Mouse (Mus musculus) lung, postnatal 25 days (tissue): Measurements from ENCODE around the gene Fezf2.

ENCODE experiments used
- DNase-seq: peaks from one replicate; pipeline ENCODE4 v3.0.0; 2022; ENCODE audit warnings: low spot score

Gene Fezf2

DNA sequence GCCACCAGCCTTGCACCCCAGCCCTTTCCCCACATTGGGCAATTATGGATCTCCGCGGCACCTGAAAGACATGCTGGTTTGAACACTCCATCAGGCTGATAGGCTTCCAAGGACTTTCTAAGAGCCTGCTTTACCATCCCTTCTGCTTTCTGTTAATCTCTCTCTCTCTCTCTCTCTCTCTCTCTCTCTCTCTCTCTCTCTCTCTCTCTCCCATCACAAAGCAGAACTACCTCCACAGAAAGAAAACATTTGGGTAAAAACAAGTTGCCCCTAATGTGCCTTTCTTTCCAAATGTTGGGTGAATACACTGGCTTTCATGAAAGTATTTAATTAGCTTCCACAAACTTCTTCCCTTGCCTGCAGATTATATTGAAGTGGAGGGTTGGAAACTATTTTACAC lies at the start of gene Fezf2:
TSS of gene Fezf2 (minus strand) at position 101 of the 400 bp plus-strand sequence.
- DNase-seq = no peak

DNA sequence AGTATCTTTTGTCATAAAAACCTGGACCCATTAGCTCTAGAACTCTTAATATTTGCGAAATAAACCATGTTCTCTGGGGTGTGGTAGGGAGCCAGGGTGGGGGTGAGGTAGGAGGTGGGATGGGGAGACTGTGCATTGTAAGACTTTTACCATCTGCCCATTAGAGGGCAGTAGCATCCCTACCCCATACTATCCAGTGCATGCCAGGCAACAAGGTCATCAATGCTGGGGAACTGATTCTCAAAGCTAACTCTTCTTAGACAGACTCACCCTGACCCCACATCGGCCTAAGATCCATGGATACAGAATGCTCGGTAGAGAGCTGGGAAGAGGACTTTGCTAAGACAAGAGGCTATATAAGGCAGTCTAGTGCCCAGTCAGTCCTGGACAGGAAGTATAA lies 49.6 kb upstream of the Fezf2 start:
- DNase-seq = no peak

DNA sequence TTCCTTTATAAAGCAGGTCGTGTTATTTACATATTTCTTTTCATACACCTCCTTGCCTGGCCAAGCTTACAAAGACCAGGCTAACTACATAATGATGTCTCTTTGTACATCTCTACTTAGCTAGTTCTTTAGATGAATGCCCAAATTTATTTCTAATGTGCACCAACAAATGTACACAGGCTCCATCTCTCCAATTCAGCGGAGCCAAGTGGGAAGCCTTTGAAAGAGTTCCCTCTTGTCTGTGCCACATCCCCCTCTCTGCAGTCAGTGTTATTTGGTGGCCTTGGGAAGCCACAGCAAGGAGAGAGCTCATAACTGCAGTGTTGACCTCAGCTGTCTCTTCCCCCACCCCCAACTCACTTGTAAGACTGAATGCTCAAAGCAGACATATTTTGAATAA lies 46.3 kb upstream of the Fezf2 start:
- DNase-seq = no peak

DNA sequence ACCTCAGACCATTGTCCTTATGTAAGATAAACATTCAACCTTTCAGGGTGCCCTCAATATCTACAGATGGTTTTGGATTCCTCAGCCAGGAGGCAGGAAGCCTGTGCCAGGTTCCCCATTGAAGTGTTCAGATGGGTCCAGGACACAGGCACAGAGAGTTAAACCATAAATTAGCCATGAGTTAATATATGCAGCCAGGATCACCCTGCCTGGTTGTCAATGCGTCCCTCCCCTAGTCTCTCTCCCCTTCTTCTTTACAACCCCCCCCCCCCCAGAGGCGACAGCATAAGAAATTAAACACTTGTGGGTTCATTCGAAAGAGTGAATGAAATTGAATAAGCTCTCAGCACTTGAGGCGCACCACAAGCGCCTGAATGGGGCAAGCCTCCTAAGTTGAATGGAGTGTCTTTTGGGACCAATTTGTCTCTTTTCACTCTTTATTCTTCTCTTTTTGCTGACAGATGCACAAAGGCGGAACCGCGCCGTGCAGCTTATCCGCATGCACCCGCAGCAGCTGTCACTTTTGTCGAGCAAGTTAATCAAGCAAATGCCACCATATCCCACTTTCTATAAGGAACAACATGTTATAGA lies 45.4 kb upstream of the Fezf2 start:
- DNase-seq = no peak

DNA sequence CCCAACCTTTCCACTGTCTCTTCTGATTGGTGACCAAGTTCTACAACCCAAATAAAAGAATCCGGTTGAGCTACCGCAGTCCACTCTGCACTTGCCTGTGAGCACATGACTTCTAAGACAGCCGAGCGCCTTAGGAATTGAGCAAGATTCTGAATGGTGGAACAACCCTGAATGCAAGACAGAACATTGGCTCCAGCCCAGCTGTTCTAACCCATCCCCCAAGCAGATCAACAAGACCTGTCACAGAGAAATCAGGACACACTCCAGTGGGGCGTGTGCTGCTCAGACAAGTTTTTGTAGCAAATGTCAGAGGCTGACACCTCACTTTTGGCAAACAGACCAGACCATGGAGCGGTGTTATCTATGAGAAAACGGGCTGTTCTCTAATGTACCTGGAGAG lies 43.2 kb upstream of the Fezf2 start:
- DNase-seq = no peak

DNA sequence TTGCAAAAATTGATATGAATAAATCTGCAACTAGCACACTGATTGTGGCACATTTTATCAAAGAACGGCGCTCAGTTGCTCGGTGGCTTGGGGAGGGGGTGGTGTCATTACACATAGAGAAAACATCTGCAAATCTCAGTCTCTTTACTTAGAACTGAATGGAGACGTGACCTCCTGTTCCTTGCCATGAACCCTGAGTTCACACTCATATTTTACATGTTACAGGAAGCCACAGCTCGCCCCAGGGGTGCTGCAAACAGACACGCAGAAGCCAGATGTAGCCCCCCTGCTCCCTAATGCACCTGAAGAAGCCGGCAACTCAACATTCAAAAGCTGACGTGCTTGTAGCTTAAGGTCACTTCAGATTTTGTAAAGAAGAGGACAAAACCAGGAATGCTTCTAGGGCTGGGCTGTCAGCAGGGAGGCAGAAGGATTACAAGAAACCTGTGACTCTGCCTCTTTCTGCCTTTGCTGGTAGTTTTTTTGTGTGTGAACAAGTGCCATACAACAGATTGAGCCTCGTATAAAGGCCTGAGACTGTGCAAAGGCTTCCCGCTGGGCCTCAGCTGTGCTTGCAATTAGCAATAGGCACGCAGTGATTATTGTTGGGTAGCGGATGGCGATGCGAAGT lies 40.9 kb upstream of the Fezf2 start:
- DNase-seq = no peak

DNA sequence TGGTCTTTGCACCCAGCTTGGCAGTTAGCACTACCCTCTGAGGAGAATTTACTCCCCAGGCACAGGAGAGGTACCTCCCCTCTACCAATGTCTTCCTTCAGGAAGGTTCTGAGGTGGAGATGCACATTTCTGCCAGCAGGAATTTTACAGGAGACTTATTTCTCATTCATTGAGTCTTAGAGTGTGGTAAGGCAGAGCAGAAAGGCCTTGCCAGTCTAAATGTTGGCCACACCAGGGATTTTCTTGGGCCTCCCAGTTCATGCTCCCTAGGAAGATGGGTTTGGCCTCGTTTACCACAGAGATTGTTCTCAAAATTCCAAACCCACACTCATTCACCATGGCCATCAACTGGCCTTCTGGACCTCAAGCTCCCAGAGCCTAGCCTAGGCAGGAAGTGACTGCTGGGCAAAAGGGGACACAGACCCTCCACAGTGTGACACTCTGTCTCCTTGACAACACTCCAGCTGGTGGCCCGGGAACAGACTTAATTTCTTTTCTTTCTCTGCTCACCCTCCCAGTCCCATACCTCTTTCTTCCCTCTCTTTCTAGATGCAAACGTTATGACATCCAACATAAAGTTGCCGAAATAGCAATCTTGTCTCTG lies 40.3 kb upstream of the Fezf2 start:
- DNase-seq = no peak

DNA sequence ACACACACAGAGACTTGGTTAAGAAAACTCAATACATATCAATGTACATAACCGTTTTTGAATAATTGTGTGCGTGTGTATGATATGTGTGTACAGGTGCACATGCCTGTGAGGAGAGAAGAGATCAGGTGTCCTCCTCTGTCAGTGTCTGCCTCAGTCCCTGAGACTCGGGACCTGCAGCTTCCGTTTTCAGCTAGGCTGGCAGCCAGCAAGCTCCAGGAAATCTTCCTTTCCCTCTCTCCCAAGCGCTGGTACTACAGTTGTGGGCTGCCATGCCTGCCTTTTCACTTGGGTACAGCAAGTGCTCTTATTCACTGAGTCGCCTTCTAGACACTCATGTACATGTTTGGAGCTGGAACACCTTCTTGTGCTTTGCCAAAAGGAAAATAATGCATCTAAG lies 39.2 kb upstream of the Fezf2 start:
- no peak for DNase-seq

DNA sequence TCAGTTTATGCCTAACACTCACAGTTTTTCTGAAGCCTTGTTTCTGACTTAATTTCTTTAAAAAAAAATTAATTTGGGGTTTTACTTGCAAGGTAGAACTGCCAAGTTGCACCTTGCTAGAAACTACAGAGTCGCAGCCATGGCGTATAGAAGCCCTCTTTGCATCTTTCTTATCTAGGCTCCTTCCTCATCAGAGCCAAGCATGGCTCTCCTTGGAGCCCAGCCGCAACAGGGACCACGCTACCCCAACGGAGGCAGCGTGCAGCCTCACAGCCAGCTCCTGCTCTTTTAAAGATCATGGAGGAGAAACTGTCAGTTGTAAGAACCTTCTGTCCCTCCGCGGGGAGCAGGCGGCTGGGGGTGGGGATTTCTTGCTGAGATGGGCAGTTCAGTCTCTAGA lies 29.9 kb upstream of the Fezf2 start:
- DNase-seq = no peak

DNA sequence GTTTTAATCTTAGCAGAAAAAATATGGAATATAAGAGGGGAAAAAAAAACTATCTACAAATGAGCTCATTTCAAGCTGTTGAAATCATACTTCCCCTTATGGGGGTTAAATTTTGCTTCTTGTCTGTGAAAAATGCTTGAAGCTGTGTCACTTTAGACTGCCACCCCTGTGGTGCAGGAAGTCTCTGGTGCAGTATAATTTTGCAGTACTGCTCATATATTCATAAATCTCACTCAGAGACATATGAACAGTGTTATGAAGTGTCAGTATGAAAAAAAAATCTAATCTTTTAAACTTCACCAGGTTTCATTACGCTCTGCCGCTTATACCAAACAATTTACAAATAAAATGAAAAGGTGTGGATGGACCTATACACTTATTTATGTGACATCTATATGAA lies 29.3 kb upstream of the Fezf2 start:
- DNase-seq = no peak

DNA sequence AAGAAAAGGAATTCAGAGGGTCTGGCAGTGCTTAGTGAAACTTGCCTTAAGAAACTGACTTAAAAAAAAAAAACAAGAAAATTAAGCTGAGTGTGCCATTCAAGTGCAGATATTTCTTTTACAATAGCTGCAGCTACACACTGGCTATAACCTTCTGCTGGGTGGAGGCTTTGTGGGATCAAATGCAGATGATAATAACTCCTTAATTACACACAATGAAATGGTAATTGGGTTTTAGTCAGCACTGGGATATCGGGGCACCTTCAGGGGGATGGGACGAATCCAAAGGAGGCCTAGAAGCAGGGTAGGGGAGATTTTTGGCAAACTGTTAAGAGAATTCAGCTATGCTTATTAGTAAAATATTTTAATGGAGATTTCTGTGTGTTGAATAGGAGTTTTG lies 27.5 kb upstream of the Fezf2 start:
- DNase-seq = no peak

DNA sequence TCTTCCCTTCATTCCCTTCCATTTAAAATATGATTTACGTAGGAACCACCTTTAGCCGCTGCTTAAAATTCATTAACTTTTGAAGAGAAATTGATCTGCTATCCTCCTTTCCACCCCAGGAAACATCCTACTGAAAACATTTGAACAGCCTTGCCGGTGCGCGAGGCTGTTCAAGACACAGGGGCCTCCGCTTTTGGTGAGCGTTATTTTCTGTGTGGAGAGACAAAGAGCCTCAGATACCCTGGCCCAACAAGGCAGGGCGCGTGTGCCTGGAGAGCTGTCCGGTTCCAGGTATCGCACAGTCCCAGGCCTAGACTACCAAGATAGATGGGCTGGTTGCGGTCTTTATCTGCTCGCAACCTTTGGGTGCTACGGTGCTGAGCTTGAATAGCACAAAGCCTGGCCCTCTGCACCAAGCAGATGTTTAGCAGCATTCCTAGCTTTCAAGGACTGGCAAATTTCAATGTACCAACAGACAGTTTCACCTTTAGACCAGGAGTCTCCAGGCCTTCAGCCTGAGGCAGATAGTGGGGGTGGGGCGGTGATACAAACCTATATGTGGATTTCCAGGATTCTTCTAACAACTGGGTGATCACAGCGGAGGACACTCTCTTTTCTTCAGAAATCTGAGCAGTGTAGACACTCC lies 2.4 kb upstream of the Fezf2 start:
- no peak for DNase-seq

DNA sequence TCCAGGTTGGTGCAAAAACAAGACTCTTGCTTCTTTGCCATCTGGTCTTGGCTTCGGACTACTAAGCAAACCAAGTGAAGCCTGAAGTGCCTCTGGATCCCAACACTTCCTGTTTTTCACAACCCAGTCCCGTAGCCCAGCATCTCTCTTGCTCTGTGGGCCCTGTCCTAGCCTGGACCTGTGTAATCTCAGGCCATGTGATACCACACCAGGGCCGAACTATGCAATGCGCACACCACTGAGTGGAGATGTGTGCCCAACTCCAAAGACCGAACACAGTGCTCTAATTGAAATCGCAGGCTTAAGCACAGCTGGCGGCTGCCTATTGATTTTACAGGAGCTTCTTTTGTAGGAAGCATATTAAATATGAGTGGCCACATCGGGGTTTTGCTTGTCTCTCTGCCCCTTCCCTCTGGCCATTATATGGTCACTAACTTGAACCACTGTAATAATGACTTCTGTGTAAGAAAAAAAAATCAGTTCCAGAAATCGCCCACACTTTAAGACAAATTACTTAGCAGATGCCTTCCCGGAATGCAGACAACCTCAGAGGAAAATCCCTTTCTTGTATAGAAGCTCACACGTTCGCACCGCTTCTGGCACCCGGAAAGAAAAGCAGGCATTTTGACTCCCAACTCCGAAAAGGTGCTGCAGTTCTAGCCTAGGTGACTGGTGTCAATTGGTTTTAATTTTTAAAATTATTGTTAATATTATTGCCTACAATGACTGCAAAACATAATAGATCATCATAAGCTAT lies 1.5 kb upstream of the Fezf2 start:
- DNase-seq = no peak

DNA sequence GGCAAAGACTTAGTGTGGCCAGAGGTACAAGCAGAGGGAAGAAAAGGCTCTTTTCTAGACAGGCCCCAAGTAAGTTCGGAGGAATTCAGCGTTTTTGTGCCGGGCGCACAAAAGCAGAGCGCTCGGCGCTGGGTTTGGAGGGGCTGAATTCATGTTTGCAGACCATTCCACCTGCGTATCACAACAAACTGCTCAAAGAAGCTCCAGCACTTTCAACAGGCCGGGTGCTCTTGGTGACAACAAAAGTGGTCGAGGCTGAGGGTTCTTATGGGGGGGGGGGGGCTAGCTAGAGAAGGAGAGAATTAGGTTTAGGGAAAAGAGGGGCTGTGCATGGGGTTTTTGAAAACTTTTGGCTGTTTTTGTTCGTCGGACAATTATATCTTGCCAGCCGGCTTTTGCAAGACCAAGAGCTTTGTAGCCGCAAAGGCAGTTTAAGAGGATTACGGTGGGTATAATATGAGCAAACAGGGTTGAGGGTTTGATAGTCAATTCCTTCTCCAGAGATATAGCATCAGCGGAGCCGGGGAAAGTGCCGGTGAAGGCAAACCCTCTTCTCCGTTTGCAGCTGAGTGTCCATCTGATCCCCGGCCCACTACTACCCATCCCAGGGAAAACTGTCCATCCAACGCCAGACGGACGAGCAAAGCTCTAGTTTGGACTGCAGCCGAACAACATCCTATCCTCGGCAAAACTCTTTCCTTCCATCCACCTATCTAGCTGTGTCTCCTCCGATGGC lies 956 bp downstream of the Fezf2 start:
- DNase-seq = no peak

DNA sequence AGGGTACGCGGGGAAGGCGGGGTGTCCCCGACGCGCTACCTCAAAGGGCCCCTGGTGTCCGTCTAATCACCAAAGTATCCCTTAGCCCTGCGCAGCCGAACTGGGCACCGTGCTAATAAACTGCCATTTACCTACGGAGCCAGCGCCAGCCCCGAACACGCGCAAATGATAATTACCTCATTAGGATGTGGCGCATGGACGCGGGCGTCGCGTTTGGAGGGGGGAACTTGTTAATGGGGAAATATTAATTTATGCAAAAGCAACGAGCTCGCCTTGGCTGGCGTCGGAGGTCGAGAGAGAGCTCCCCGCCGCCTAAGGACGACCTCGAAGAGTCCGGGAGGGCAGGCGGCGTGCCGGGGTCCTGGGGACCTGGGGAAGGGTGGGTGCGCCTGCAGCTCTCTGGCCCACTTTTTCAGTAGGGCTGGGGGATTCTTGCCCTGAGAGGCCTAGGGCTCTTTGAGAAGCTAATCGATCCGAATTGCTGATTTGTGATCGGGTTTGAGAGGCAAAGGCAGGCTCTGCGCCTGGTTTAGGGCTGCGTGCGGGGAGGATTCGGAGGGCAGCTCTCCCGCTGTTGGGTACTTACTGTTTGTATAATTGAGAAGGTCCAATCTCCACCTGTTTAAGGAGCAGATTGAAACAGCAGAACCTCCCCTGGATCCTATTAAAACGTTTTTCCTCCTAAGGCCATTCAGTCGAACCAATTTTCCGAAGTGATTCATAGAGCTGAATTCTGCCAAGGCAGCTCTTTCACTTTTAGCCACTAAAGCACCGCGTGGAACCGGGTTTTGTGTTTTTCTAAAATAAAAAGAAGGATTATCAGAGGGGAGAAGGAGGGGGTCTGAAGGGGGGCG lies 1.8 kb downstream of the Fezf2 start:
- no peak for DNase-seq

DNA sequence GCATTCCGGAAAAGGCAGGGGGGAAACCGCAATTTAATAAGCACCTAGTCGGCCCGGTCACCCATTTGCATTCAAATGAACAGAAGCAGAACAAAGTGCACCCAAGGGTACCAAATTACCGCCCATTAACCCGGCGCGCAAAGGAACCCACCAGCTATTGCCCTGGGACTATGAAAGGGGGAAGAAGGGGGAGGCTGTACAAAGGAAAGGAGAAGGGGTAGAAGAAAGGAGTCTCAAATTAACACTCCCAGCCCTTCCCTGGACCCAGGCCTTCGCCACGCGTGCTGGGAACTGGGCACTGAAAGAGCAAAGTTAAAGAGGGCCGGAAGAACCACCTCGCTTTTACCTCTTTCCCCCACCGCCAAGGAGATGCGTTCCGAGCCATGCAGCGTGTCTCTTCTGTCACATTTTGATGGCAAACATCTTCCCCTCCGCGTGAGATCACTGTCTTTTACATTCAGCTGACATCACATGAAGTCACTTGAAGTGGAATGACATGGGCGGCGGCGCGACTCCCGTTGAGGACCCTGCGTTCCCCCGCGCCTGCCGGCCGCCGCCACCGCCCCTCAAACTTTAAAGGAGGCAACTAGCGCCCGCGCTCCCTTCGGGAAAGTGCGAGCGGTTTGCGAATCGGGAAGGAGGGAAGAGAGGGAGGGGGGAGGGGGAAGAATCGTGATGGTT lies 2.6 kb downstream of the Fezf2 start:
- no peak for DNase-seq

DNA sequence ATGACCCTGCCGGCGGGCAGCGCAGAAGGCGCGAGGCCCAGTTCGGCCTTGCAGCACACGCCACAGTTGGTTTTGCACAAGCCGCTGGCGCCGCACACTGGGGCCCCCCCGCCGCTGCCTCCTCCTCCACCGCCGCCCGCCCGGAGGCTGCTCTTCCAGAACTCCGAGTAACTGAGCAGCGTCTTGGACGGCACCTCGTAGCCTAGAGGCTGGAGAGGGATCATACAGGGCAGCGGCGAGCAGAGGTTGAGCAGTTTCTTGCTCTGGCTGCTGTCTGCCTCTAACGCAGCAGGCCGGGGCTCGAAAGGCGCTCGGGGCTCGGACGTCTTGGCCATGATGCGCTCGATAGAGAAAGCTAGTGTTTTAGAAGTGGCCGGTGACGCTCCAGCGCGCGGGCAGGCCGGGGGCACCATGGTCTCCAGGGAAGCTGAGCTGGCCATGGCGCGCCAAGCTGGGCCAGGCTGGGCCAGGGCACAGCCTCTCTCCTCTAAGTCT lies 3.2 kb downstream of the Fezf2 start:
- DNase-seq = no peak

DNA sequence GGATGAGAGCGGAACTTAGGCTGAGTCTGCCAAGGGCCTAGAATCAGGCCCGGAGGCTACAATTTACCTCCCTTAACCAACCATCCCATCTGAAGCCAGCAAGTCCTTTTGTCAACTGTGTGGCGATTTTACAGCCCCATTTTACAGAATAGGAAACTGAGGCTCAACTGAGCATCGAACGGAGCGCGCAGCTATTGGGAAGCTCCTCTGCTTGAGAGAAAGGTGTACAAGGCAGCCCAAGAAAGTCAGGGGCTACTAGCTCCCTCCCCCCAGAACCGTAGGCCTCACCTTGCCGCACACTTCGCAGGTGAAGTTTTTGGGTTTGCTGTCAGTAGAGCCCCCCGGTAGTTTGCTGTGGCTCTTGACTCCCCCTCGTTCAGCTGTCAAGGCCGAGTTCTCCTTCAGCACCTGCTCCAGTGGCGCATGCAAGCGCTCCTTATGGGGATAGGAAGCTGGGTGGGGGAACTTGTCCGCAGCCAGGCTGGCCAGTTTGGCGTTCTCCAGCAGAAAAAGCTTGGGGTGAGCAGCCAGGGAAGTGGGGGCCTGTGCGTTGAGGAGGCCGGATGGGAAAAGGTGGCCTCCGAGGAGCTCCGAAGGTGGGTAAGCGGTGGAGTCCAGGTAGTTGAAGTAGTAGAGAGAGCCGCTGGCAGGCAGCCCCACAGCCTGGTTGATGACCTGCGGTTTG lies 3.8 kb downstream of the Fezf2 start:
- no peak for DNase-seq

DNA sequence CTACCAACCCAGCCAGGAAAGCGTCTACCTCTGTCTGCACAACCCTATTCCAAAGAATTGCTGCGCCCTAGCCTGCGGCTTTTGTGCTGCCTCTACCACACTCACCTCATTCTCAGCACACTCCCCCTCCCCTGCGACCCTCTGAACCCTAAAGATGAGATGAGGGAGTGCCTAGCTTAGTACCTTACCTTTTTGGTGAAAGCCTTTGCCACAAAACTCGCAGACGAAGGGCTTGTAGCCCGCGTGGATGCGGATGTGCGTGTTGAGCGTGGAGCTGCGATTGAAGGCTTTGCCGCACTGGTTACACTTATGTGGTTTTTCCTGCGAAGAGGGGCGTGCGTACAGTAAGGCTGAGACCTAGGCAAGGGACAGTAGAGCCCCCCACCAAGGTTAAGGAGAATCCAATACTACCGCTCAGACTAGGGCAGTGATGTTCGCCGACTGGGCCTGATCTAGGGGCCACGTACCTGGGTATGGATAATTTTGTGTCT lies 4.5 kb downstream of the Fezf2 start:
- no peak for DNase-seq
